Comparison of ENCODE assay signal across 13 mouse cellular contexts in genomic region chr15:59950617-59951216, GRCm38 (mm10).
A peak's percentile ranks its signal among the peaks of the same experiment; 100 is the strongest.
DNase-seq lines count a peak whose midpoint lies in the region; ATAC-seq and TF ChIP-seq lines count a peak whose summit lies in the region.
"Had no signal": no experiment of that assay in that cellular context is flagged by ENCODE, and none has a peak within 500 bp of the region (broad histone marks: within the 10 kb centered on the region; RNA-seq: fewer than 3 reads in every experiment).

No protein-coding gene starts in this region.

- no peak overlapping the region for H3K4me3 ChIP-seq in liver, embryonic 16.5 days (ENCODE audit: low read depth, low read length)
- H3K4me3 ChIP-seq in liver, embryonic 11.5 days (ENCODE audit: low read depth, low read length) = no peak overlapping the region
- H3K4me3 ChIP-seq in myocyte = peak overlapping the region; percentile 2
- H3K4me3 ChIP-seq: embryonic facial prominence, embryonic 13.5 days had no signal

- no peaks in the 10 kb centered on the region for H3K79me2 ChIP-seq in myocyte (ENCODE audit: control insufficient read depth, insufficient read depth)

- ATAC-seq in liver, embryonic 16.5 days (ENCODE audit: low read depth) = no peak
- ATAC-seq in liver, embryonic 11.5 days (replicated peaks; ENCODE audit: low FRiP score) = no peak
- ATAC-seq in CD4-positive, CD25-positive, alpha-beta regulatory T cell, adult 4 months = peak; percentile 81

- peak overlapping the region; percentile 27; the same call in 1 of the 2 replicates for H3K4me2 ChIP-seq in liver, embryonic 16.5 days (ENCODE audit: low read depth, low read length)
- no peak overlapping the region for H3K4me2 ChIP-seq in liver, embryonic 11.5 days
- H3K4me2 ChIP-seq in myocyte (ENCODE audit: low read depth) = peak overlapping the region; percentile 91
- H3K4me2 ChIP-seq: embryonic facial prominence, embryonic 13.5 days had no signal

- no peaks in the 10 kb centered on the region for H3K27me3 ChIP-seq in liver, embryonic 16.5 days (ENCODE audit: control insufficient read depth, insufficient read depth, low read depth, low read length)
- no peaks in the 10 kb centered on the region for H3K27me3 ChIP-seq in liver, embryonic 11.5 days (replicated peaks; ENCODE audit: control insufficient read depth, insufficient read depth, low read length)
- no peaks in the 10 kb centered on the region for H3K27me3 ChIP-seq in myocyte (ENCODE audit: control insufficient read depth, insufficient read depth, insufficient read length)
- H3K27me3 ChIP-seq: embryonic facial prominence, embryonic 13.5 days had no signal

- H3K27ac ChIP-seq in liver, embryonic 16.5 days (ENCODE audit: low read length) = no peak overlapping the region
- no peak overlapping the region for H3K27ac ChIP-seq in liver, embryonic 11.5 days (ENCODE audit: low read depth, low read length)
- H3K27ac ChIP-seq: embryonic facial prominence, embryonic 13.5 days had no signal

- no peaks in the 10 kb centered on the region for H3K9me3 ChIP-seq in liver, embryonic 16.5 days (replicated peaks; ENCODE audit: control insufficient read depth, low read length)
- no peaks in the 10 kb centered on the region for H3K9me3 ChIP-seq in liver, embryonic 11.5 days (ENCODE audit: control insufficient read depth, low read length)
- H3K9me3 ChIP-seq: embryonic facial prominence, embryonic 13.5 days had no signal

- H3ac ChIP-seq in myocyte (ENCODE audit: control insufficient read depth, insufficient read length) = no peak overlapping the region

- no peaks in the 10 kb centered on the region for H3K36me3 ChIP-seq in liver, embryonic 16.5 days (ENCODE audit: control insufficient read depth, insufficient read depth)
- no peaks in the 10 kb centered on the region for H3K36me3 ChIP-seq in liver, embryonic 11.5 days (ENCODE audit: control insufficient read depth, insufficient read depth, low read length)
- no peaks in the 10 kb centered on the region for H3K36me3 ChIP-seq in myocyte (ENCODE audit: control insufficient read depth, insufficient read depth)
- H3K36me3 ChIP-seq: embryonic facial prominence, embryonic 13.5 days had no signal

- no peak for DNase-seq in liver, embryonic 11.5 days (ENCODE audit: low spot score)
- DNase-seq in c-Kit-positive CD71-negative TER-119-negative erythroid progenitor cells, embryonic 14.5 days (ENCODE audit: low read depth) = peak; percentile 5
- DNase-seq in urinary bladder, adult 18-20 months (ENCODE audit: low spot score in 2 of 2) = no peak
- DNase-seq in kidney, postnatal 14 days = no peak
- no peak for DNase-seq in urinary bladder, postnatal 4 days (ENCODE audit: low spot score in 2 of 2)
- DNase-seq: cerebellum, adult 11 months; kidney, adult 11 months; layer of hippocampus, postnatal 36 days; lung, adult 2 months had no signal

- no peak for TF ChIP-seq POLR2A in myocyte (IDR thresholded peaks at IDR 0.05; ENCODE audit: insufficient read length, low read depth)

- no peaks in the 10 kb centered on the region for H3K4me1 ChIP-seq in liver, embryonic 16.5 days (ENCODE audit: control insufficient read depth, low read depth, low read length)
- H3K4me1 ChIP-seq in liver, embryonic 11.5 days (replicated peaks; ENCODE audit: control insufficient read depth, insufficient read depth, low read length) = no peaks in the 10 kb centered on the region
- H3K4me1 ChIP-seq: embryonic facial prominence, embryonic 13.5 days had no signal

- 50% methylated on average over 3 of the region's 3 CpGs for WGBS in liver, embryonic 16.5 days (ENCODE audit: insufficient replicate concordance)
- WGBS in liver, embryonic 11.5 days = 82% methylated on average over 3 of the region's 3 CpGs

- H3K9ac ChIP-seq in liver, embryonic 16.5 days (ENCODE audit: low read depth, low read length) = no peak overlapping the region
- no peak overlapping the region for H3K9ac ChIP-seq in liver, embryonic 11.5 days (ENCODE audit: low read depth, low read length)
- H3K9ac ChIP-seq: embryonic facial prominence, embryonic 13.5 days had no signal

TF ChIP-seq in myocyte, 11 proteins besides CTCF, POLR2A, EP300 and RAD21:
- TF ChIP-seq MYOD1 (IDR thresholded peaks at IDR 0.05; ENCODE audit: control insufficient read depth in 1 of 3, insufficient read length in 2 of 3, low read depth in 2 of 3) (no peak), TCF3 (IDR thresholded peaks at IDR 0.05; ENCODE audit: insufficient read length, low read depth) (no peak), SRF (IDR thresholded peaks at IDR 0.05; ENCODE audit: control insufficient read depth, insufficient read length, low read depth) (no peak), CEBPB (IDR thresholded peaks at IDR 0.05; ENCODE audit: insufficient read depth, poor library complexity, severe bottlenecking) (no peak), POLR2AphosphoS2 (IDR thresholded peaks at IDR 0.05; ENCODE audit: insufficient read length, low read depth) (no peak), USF1 (IDR thresholded peaks at IDR 0.05; ENCODE audit: low read depth) (no peak), E2F4 (IDR thresholded peaks at IDR 0.05; ENCODE audit: insufficient read depth) (no peak), MYOG (IDR thresholded peaks at IDR 0.05; ENCODE audit: control insufficient read depth in 1 of 3, insufficient read depth in 1 of 3, insufficient read length in 2 of 3, low read depth in 2 of 3) (no peak), REST (IDR thresholded peaks at IDR 0.05; ENCODE audit: insufficient read depth, insufficient read length) (no peak), MAX (IDR thresholded peaks at IDR 0.05; ENCODE audit: low read depth) (no peak), TCF12 (IDR thresholded peaks at IDR 0.05; ENCODE audit: insufficient read depth, poor library complexity, severe bottlenecking) (no peak)
